Mouse (Mus musculus) heart, postnatal 0 days (tissue): ENCODE data around the gene Htr6. TPM values are rescaled to one million over a fixed set of nuclear protein-coding genes. Genes with fewer than 3 reads are reported as not detected.

Source experiments
- ATAC-seq: fragments of 200-750 bp; cut with Nextera tagmentation; 2 replicates; pipeline ENCODE4 v1.8.0; 2017; ENCODE audit warnings: low read depth, moderate number of reproducible peaks, moderate library complexity; ENCODE audit not compliant: insufficient read depth
- DNase-seq: peaks from one replicate; pipeline ENCODE4 v3.0.0-alpha.2; 2016; ENCODE audit warnings: low spot score
- H3K27ac ChIP-seq: fragments of 300-500 bp; sonication (generic); 2 replicates; pipeline ENCODE4 v1.5.1; 2014; ENCODE audit warnings: low read depth, mild to moderate bottlenecking
- H3K27me3 ChIP-seq: fragments of 300-500 bp; sonication (generic); 2 replicates; pipeline ENCODE4 v1.6.1; 2014; ENCODE audit warnings: low read length, mixed read lengths; ENCODE audit not compliant: control insufficient read depth, insufficient read depth
- H3K36me3 ChIP-seq: fragments of 300-500 bp; sonication (generic); replicated peaks from 2 replicates; pipeline ENCODE4 v1.6.1; 2014; ENCODE audit warnings: low read length, mixed read lengths; ENCODE audit not compliant: control insufficient read depth, insufficient read depth
- H3K4me1 ChIP-seq: fragments of 300-500 bp; sonication (generic); 2 replicates; pipeline ENCODE4 v1.6.1; 2014; ENCODE audit warnings: antibody characterized with exemption; ENCODE audit not compliant: control insufficient read depth, insufficient read depth
- H3K4me2 ChIP-seq: fragments of 300-500 bp; sonication (generic); 2 replicates; pipeline ENCODE4 v1.6.1; 2014; ENCODE audit warnings: low read depth, mild to moderate bottlenecking, low read length, moderate library complexity
- H3K4me3 ChIP-seq: fragments of 300-500 bp; sonication (generic); 2 replicates; pipeline ENCODE4 v1.5.1; 2014; ENCODE audit warnings: low read depth, low read length
- H3K9ac ChIP-seq: fragments of 300-500 bp; sonication (generic); replicated peaks from 2 replicates; pipeline ENCODE4 v1.6.1; 2014; ENCODE audit warnings: low read depth, low read length, mixed read lengths
- H3K9me3 ChIP-seq: fragments of 300-500 bp; sonication (generic); replicated peaks from 2 replicates; pipeline ENCODE4 v1.6.1; 2016; ENCODE audit warnings: low read length; ENCODE audit not compliant: control insufficient read depth
- CTCF ChIP-seq: IDR thresholded peaks from 2 replicates; pipeline ENCODE4 v1.5.1; 2016; ENCODE audit warnings: antibody characterized with exemption, control low read depth, low read depth
- EP300 ChIP-seq: IDR thresholded peaks from 2 replicates; pipeline ENCODE4 v1.6.1; 2016; ENCODE audit warnings: antibody characterized with exemption, low read depth
- WGBS: fragments of 180-500 bp; shearing (Covaris S2); extraction: QIAGEN DNeasy Blood & Tissue Kit; methylation state at CpG from one replicate; pipeline ENCODE4 v1.1.7; 2014; 5-methylcytosine and 5-hydroxymethylcytosine counted together
- polyA plus RNA-seq: library from polyadenylated mRNA; unstranded; fragments of >200 nt; fragmentation: Nextera tagmentation; extraction: Ambion mirVana; gene quantifications from 2 replicates; pipeline ENCODE4 v1.2.1, GENCODE M21; 2015
- total RNA-seq: library from RNA; depleted of rRNA; stranded (reverse); fragments of >200 nt; gene quantifications from 2 replicates; pipeline ENCODE4 v1.2.3, GENCODE M21; 2014; ENCODE audit warnings: low replicate concordance; rRNA removed

Gene Htr6
- total RNA-seq, result not detected in 2 replicates
- polyA plus RNA-seq, result not detected in 2 replicates

- Histone ChIP-seq H3K4me3 (peak within 1 kb of the TSS; percentile 55), H3K27ac (no peak within 1 kb of the TSS), H3K9me3 (no peaks in the 10 kb centered on the region), H3K4me2 (peak within 1 kb of the TSS; percentile 86), H3K9ac (0 out of 2 replicates have a peak within 1 kb of the TSS, but pooled peaks have one; percentile 26), H3K27me3 (peaks cover 54% of the 10 kb centered on the region), H3K36me3 (no peaks in the 10 kb centered on the region), H3K4me1 (peaks cover 9% of the 10 kb centered on the region)
- ATAC-seq (no peak), DNase-seq (no peak)
- under 1% methylated on average over 55 of the region's 77 CpGs for whole genome bisulfite sequencing
- no peak for TF ChIP-seq EP300
- no peak for TF ChIP-seq CTCF
Measured at GRCm38 (mm10) chr4:139075041-139075711, at the start of gene Htr6. TSS of gene Htr6 (minus strand) at chr4:139075570.

- no peak overlapping the region for H3K4me2 ChIP-seq
- no peak overlapping the region for H3K27ac ChIP-seq
- WGBS, result 64% methylated on average over 6 of the region's 6 CpGs
- no peak overlapping the region for H3K4me3 ChIP-seq
- ATAC-seq (no peak), DNase-seq (no peak)
- no peaks in the 10 kb centered on the region for H3K9me3 ChIP-seq
- TF ChIP-seq CTCF (no peak), EP300 (no peak)
- H3K36me3 ChIP-seq, result no peaks in the 10 kb centered on the region
- no peak overlapping the region for H3K9ac ChIP-seq
- no peaks in the 10 kb centered on the region for H3K27me3 ChIP-seq
- H3K4me1 ChIP-seq, result peaks cover 14% of the 10 kb centered on the region
Measured at GRCm38 (mm10) chr4:139124940-139125339, 49.6 kb upstream of the Htr6 start.

GRCm38 (mm10) chr4:139122557-139122956, 47.2 kb upstream of the Htr6 start:
- WGBS, result 91% methylated on average over 4 of the region's 4 CpGs
- Histone ChIP-seq H3K4me2 (no peak overlapping the region), H3K4me1 (peaks cover 4% of the 10 kb centered on the region; the same call in 1 of the 2 replicates), H3K9me3 (no peaks in the 10 kb centered on the region), H3K9ac (no peak overlapping the region), H3K36me3 (no peaks in the 10 kb centered on the region), H3K4me3 (no peak overlapping the region), H3K27me3 (no peaks in the 10 kb centered on the region), H3K27ac (no peak overlapping the region)
- no peak for ATAC-seq
- no peak for TF ChIP-seq CTCF
- TF ChIP-seq EP300, result no peak
- no peak for DNase-seq

- H3K4me3 ChIP-seq, result no peak overlapping the region
- WGBS, result 70% methylated on average over 7 of the region's 7 CpGs
- DNase-seq, result no peak
- H3K4me2 ChIP-seq, result no peak overlapping the region
- no peak for ATAC-seq
- no peaks in the 10 kb centered on the region for H3K9me3 ChIP-seq
- TF ChIP-seq EP300 (no peak), CTCF (no peak)
- H3K27ac ChIP-seq, result no peak overlapping the region
- no peaks in the 10 kb centered on the region for H3K36me3 ChIP-seq
- no peaks in the 10 kb centered on the region for H3K27me3 ChIP-seq
- H3K9ac ChIP-seq, result no peak overlapping the region
- peaks cover 12% of the 10 kb centered on the region for H3K4me1 ChIP-seq
Measured at GRCm38 (mm10) chr4:139120998-139121397, 45.6 kb upstream of the Htr6 start.

- H3K4me3 ChIP-seq, result no peak overlapping the region
- H3K36me3 ChIP-seq, result no peaks in the 10 kb centered on the region
- WGBS, result 69% methylated on average over 4 of the region's 4 CpGs
- no peaks in the 10 kb centered on the region for H3K9me3 ChIP-seq
- ATAC-seq, result no peak
- no peaks in the 10 kb centered on the region for H3K27me3 ChIP-seq
- H3K9ac ChIP-seq, result no peak overlapping the region
- H3K4me1 ChIP-seq, result peaks cover 12% of the 10 kb centered on the region
- no peak for TF ChIP-seq EP300
- TF ChIP-seq CTCF, result no peak
- no peak overlapping the region for H3K4me2 ChIP-seq
- DNase-seq, result no peak
- H3K27ac ChIP-seq, result no peak overlapping the region
Measured at GRCm38 (mm10) chr4:139120281-139120814, 45.0 kb upstream of the Htr6 start.
